Mouse (Mus musculus): ENCODE measurements around the gene Slitrk5. TPM values are rescaled to one million over a fixed set of nuclear protein-coding genes. Genes with fewer than 3 reads are reported as not detected.

Slitrk5 gene
- total and polyA plus RNA-seq, 3 experiments = not detected

GRCm38 (mm10) chr14:111681773-111682172 lies 6.9 kb downstream of the Slitrk5 start:
- no peaks in the 10 kb centered on the region for H3K27me3 ChIP-seq (replicated peaks)
- TF ChIP-seq HCFC1 (IDR thresholded peaks at IDR 0.05; ENCODE audit: low read depth, low read length) (no peak), TBP (conservative IDR thresholded peaks at IDR 0.05; ENCODE audit: low read depth, low read length) (no peak), ZKSCAN1 (IDR thresholded peaks at IDR 0.05; ENCODE audit: borderline replicate concordance, low read depth, low read length) (no peak), POLR2AphosphoS2 (IDR thresholded peaks at IDR 0.05; ENCODE audit: low read depth, low read length) (no peak), MAZ (IDR thresholded peaks at IDR 0.05; ENCODE audit: low read depth, low read length) (no peak), MXI1 (IDR thresholded peaks at IDR 0.05; ENCODE audit: low read depth, low read length) (no peak), USF1 (IDR thresholded peaks at IDR 0.05; ENCODE audit: low read depth, low read length) (no peak), NELFE (IDR thresholded peaks at IDR 0.05; ENCODE audit: low read depth, low read length) (no peak), ZC3H11A (IDR thresholded peaks at IDR 0.05; ENCODE audit: low read depth, low read length) (no peak), EP300 (IDR thresholded peaks at IDR 0.05; ENCODE audit: low read length) (no peak), IRF4 (IDR thresholded peaks at IDR 0.05; ENCODE audit: low read depth, low read length) (no peak), JUN (IDR thresholded peaks at IDR 0.05; ENCODE audit: insufficient read depth, low read depth, low read length) (no peak), TCF12 (IDR thresholded peaks at IDR 0.05; ENCODE audit: low read depth, low read length) (no peak), RAD21 (IDR thresholded peaks at IDR 0.05; ENCODE audit: low read depth, low read length) (no peak), RCOR1 (conservative IDR thresholded peaks at IDR 0.05; ENCODE audit: low read depth, low read length) (no peak), ZNF384 (IDR thresholded peaks at IDR 0.05; ENCODE audit: low read depth, low read length) (no peak), CHD1 (IDR thresholded peaks at IDR 0.05; ENCODE audit: low read depth, low read length) (no peak), E2F4 (IDR thresholded peaks at IDR 0.05; ENCODE audit: insufficient replicate concordance, low read depth, low read length) (no peak), ZMIZ1 (IDR thresholded peaks at IDR 0.05; ENCODE audit: low read depth, low read length) (no peak)
- no peak overlapping the region for H3K27ac ChIP-seq (ENCODE audit: insufficient read depth, low read depth)
- H3K4me3 ChIP-seq (replicated peaks in 1 of 3; ENCODE audit: low read depth in 2 of 3, low read length in 2 of 3, poor library complexity in 1 of 3) = no peak overlapping the region
- H3K36me3 ChIP-seq (replicated peaks in 1 of 2; ENCODE audit: control insufficient read depth in 1 of 2, insufficient read depth in 1 of 2, low read length in 1 of 2) = no peaks in the 10 kb centered on the region
- dilution Hi-C loops (cut with MboI; ENCODE audit: extremely low pct_ligation_motif_present, extremely low pct_unique_long_range_greater_than_20kb, low sequenced_read_pairs) = no loop called here
- peaks cover 51% of the 10 kb centered on the region for H3K9me3 ChIP-seq (replicated peaks; ENCODE audit: low read length)
- no peaks in the 10 kb centered on the region for H3K4me1 ChIP-seq (ENCODE audit: control insufficient read depth in 1 of 2, insufficient read depth in 2 of 2)
- H3K4me2 ChIP-seq (ENCODE audit: insufficient read depth, low read depth, poor library complexity, severe bottlenecking) = no peak overlapping the region
- in situ Hi-C loops (cut with MboI; ENCODE audit: low pct_ligation_motif_present, low pct_unique_long_range_greater_than_20kb, low sequenced_read_pairs) = no loop called here
- H3K9ac ChIP-seq (ENCODE audit: insufficient read depth, low read depth) = no peak overlapping the region
- H3K79me2 ChIP-seq (replicated peaks; ENCODE audit: control insufficient read depth, extremely low read depth, insufficient read depth, poor library complexity, severe bottlenecking) = no peaks in the 10 kb centered on the region
- no peak for DNase-seq (ENCODE audit: extremely low read depth)

GRCm38 (mm10) chr14:111683543-111683942 lies 8.6 kb downstream of the Slitrk5 start:
- TF ChIP-seq MAZ (IDR thresholded peaks at IDR 0.05; ENCODE audit: low read depth, low read length) (no peak), POLR2A (IDR thresholded peaks at IDR 0.05; ENCODE audit: low read depth, low read length) (no peak), MEF2A (IDR thresholded peaks at IDR 0.05; ENCODE audit: borderline replicate concordance, low read depth, low read length) (no peak), MYC (IDR thresholded peaks at IDR 0.05; ENCODE audit: low read depth, low read length) (no peak), BHLHE40 (IDR thresholded peaks at IDR 0.05; ENCODE audit: low read depth, low read length) (no peak), CHD2 (IDR thresholded peaks at IDR 0.05; ENCODE audit: low read length) (no peak), USF2 (conservative IDR thresholded peaks at IDR 0.05; ENCODE audit: low read depth, low read length) (no peak), MAX (IDR thresholded peaks at IDR 0.05; ENCODE audit: low read length) (no peak), ETS1 (conservative IDR thresholded peaks at IDR 0.05; ENCODE audit: low read depth, low read length) (no peak), ZNF384 (IDR thresholded peaks at IDR 0.05; ENCODE audit: low read depth, low read length) (no peak), NRF1 (IDR thresholded peaks at IDR 0.05; ENCODE audit: low read depth, low read length) (no peak), ZKSCAN1 (IDR thresholded peaks at IDR 0.05; ENCODE audit: borderline replicate concordance, low read depth, low read length) (no peak), RAD21 (IDR thresholded peaks at IDR 0.05; ENCODE audit: low read depth, low read length) (no peak), KAT2A (IDR thresholded peaks at IDR 0.05; ENCODE audit: insufficient replicate concordance, low read length) (no peak)
- no peak overlapping the region for H3K4me2 ChIP-seq (ENCODE audit: insufficient read depth, low read depth, poor library complexity, severe bottlenecking)
- in situ Hi-C loops (cut with MboI; ENCODE audit: low pct_ligation_motif_present, low pct_unique_long_range_greater_than_20kb, low sequenced_read_pairs) (no loop called here), dilution Hi-C loops (cut with MboI; ENCODE audit: extremely low pct_ligation_motif_present, extremely low pct_unique_long_range_greater_than_20kb, low sequenced_read_pairs) (no loop called here)
- no peaks in the 10 kb centered on the region for H3K4me1 ChIP-seq (ENCODE audit: control insufficient read depth in 1 of 2, insufficient read depth in 2 of 2)
- H3K79me2 ChIP-seq (replicated peaks; ENCODE audit: control insufficient read depth, extremely low read depth, insufficient read depth, poor library complexity, severe bottlenecking) = no peaks in the 10 kb centered on the region
- no peak overlapping the region for H3K9ac ChIP-seq (ENCODE audit: insufficient read depth, low read depth)
- no peak overlapping the region for H3K4me3 ChIP-seq (replicated peaks in 1 of 3; ENCODE audit: low read depth in 2 of 3, low read length in 2 of 3, poor library complexity in 1 of 3)
- no peak overlapping the region for H3K27ac ChIP-seq (ENCODE audit: insufficient read depth, low read depth)
- DNase-seq (ENCODE audit: extremely low read depth) = no peak
- H3K36me3 ChIP-seq (replicated peaks in 1 of 2; ENCODE audit: control insufficient read depth in 1 of 2, insufficient read depth in 1 of 2, low read length in 1 of 2) = no peaks in the 10 kb centered on the region
- H3K27me3 ChIP-seq (replicated peaks) = no peaks in the 10 kb centered on the region
- H3K9me3 ChIP-seq (replicated peaks; ENCODE audit: low read length) = peaks cover 41% of the 10 kb centered on the region

All from CH12.LX (cell line).